Mouse (Mus musculus): Measurements from ENCODE around the gene Gm10322. TPM values are rescaled to one million over a fixed set of nuclear protein-coding genes. Genes with fewer than 3 reads are reported as not detected.

The Gm10322 gene
- polyA plus RNA-seq (2012; fragmentation: generic; extraction: Trizol): under 1 TPM; 0.13 to 0.37 TPM

GRCm38 (mm10) chr10:59615981-59616520, at the start of gene Gm10322:
Gene Gm10322, plus strand, starts transcription at chr10:59616063.

GRCm38 (mm10) chr10:59616522-59616921, 659 bp downstream of the Gm10322 start, which contains the start of gene Mcu:
Gene Mcu, minus strand, starts transcription at chr10:59616692.

Other genes starting within 250 kb of the Gm10322 start
- gene Gm10273, start 220.4 kb upstream of the Gm10322 start, polyA plus RNA-seq (2012; fragmentation: generic; extraction: Trizol): 1 to 10 TPM; 3.0 to 6.8 TPM
- gene Pla2g12b, start 212.4 kb upstream of the Gm10322 start, polyA plus RNA-seq (2012; fragmentation: generic; extraction: Trizol): not detected
- under 1 TPM; 0.04 to 0.18 TPM for gene Oit3, start 174.3 kb upstream of the Gm10322 start, polyA plus RNA-seq (2012; fragmentation: generic; extraction: Trizol)
- 10 to 100 TPM in 1 of 2 experiments, 1 to 10 TPM in 1; 5.0 to 14.4 TPM for gene Mcu, start 629 bp downstream of the Gm10322 start, polyA plus RNA-seq (2012; fragmentation: generic; extraction: Trizol)
- 10 to 100 TPM; 72.4 to 93.1 TPM for gene Micu1, start 86.4 kb downstream of the Gm10322 start, polyA plus RNA-seq (2012; fragmentation: generic; extraction: Trizol)

Data from C3H10T1/2 (cell line).